ENCODE assay signal across 12 mouse cellular contexts in genomic region chr8:120226700-120227577, GRCm38 (mm10). TPM values are rescaled to one million over a fixed set of nuclear protein-coding genes. Genes with fewer than 3 reads are reported as not detected.
DNase-seq lines count a peak whose midpoint lies in the region; ATAC-seq and TF ChIP-seq lines count a peak whose summit lies in the region.
"Had no signal": no experiment of that assay in that cellular context is flagged by ENCODE, and none has a peak within 500 bp of the region (broad histone marks: within the 10 kb centered on the region; RNA-seq: fewer than 3 reads in every experiment).

No protein-coding gene starts in this region.

- WGBS in forebrain, embryonic 11.5 days = 57% methylated on average over 5 of the region's 5 CpGs
- 69% methylated on average over 5 of the region's 5 CpGs for WGBS in forebrain, postnatal 0 days
- 48% methylated on average over 5 of the region's 5 CpGs for WGBS in lung, embryonic 16.5 days
- 40% methylated on average over 5 of the region's 5 CpGs for WGBS in limb, embryonic 13.5 days
- WGBS in stomach, embryonic 15.5 days = 52% methylated on average over 5 of the region's 5 CpGs

- peak overlapping the region; percentile 26; the same call in 1 of the 2 replicates for H3K27ac ChIP-seq in forebrain, embryonic 11.5 days (ENCODE audit: low read depth, low read length)
- H3K27ac ChIP-seq in forebrain, postnatal 0 days (ENCODE audit: low read depth, low read length) = no peak overlapping the region
- peak overlapping the region; percentile 67 for H3K27ac ChIP-seq in lung, embryonic 16.5 days (ENCODE audit: low read length)
- H3K27ac ChIP-seq in limb, embryonic 13.5 days = peak overlapping the region; percentile 63; the same call in 1 of the 2 replicates
- H3K27ac ChIP-seq in stomach, embryonic 15.5 days = peak overlapping the region; percentile 45; the same call in 1 of the 2 replicates

- H3K4me1 ChIP-seq in forebrain, embryonic 11.5 days (replicated peaks; ENCODE audit: control insufficient read depth, insufficient read depth, low read length) = peaks cover 65% of the 10 kb centered on the region
- peaks cover 5% of the 10 kb centered on the region; the same call in 1 of the 2 replicates for H3K4me1 ChIP-seq in forebrain, postnatal 0 days (ENCODE audit: insufficient read depth)
- H3K4me1 ChIP-seq in lung, embryonic 16.5 days (replicated peaks; ENCODE audit: control insufficient read depth, insufficient read depth, low read length) = peaks cover 41% of the 10 kb centered on the region
- H3K4me1 ChIP-seq in limb, embryonic 13.5 days = peaks cover 85% of the 10 kb centered on the region
- H3K4me1 ChIP-seq in stomach, embryonic 15.5 days = peaks cover 66% of the 10 kb centered on the region

- no peaks in the 10 kb centered on the region for H3K9me3 ChIP-seq in forebrain, embryonic 11.5 days (ENCODE audit: control insufficient read depth, low read length)
- no peaks in the 10 kb centered on the region for H3K9me3 ChIP-seq in forebrain, postnatal 0 days (ENCODE audit: low read length)
- H3K9me3 ChIP-seq in lung, embryonic 16.5 days (ENCODE audit: control insufficient read depth, low read length) = no peaks in the 10 kb centered on the region
- no peaks in the 10 kb centered on the region for H3K9me3 ChIP-seq in limb, embryonic 13.5 days
- H3K9me3 ChIP-seq in stomach, embryonic 15.5 days = no peaks in the 10 kb centered on the region

- H3K4me3 ChIP-seq in forebrain, embryonic 11.5 days (ENCODE audit: low read depth, low read length) = no peak overlapping the region
- no peak overlapping the region for H3K4me3 ChIP-seq in forebrain, postnatal 0 days (ENCODE audit: low read depth, low read length)
- H3K4me3 ChIP-seq in lung, embryonic 16.5 days (ENCODE audit: low read length) = no peak overlapping the region
- H3K4me3 ChIP-seq in limb, embryonic 13.5 days = peak overlapping the region; percentile 73
- peak overlapping the region; percentile 62; the same call in 1 of the 2 replicates for H3K4me3 ChIP-seq in stomach, embryonic 15.5 days (replicated peaks)

- ATAC-seq in forebrain, embryonic 11.5 days (replicated peaks; ENCODE audit: low FRiP score) = no peak
- no peak for ATAC-seq in forebrain, postnatal 0 days
- 0 out of 2 replicates have a peak, but pooled peaks have one; percentile 13 for ATAC-seq in lung, embryonic 16.5 days (ENCODE audit: low read depth)
- no peak for ATAC-seq in limb, embryonic 13.5 days (ENCODE audit: low FRiP score, low read depth)
- ATAC-seq in stomach, embryonic 15.5 days (ENCODE audit: insufficient read depth, low FRiP score, low read depth) = no peak

- peaks cover 13% of the 10 kb centered on the region for H3K27me3 ChIP-seq in forebrain, embryonic 11.5 days (ENCODE audit: control insufficient read depth, insufficient read depth, low read length)
- H3K27me3 ChIP-seq in forebrain, postnatal 0 days (ENCODE audit: insufficient read depth, low read length) = no peaks in the 10 kb centered on the region; the same call in 1 of the 2 replicates
- peaks cover 12% of the 10 kb centered on the region for H3K27me3 ChIP-seq in lung, embryonic 16.5 days (ENCODE audit: control insufficient read depth, insufficient read depth, low read depth, low read length)
- H3K27me3 ChIP-seq in limb, embryonic 13.5 days = 0 out of 2 replicates have a peak, but pooled peaks cover 4% of the 10 kb centered on the region
- 0 out of 2 replicates have a peak, but pooled peaks cover 9% of the 10 kb centered on the region for H3K27me3 ChIP-seq in stomach, embryonic 15.5 days (replicated peaks)

- no peak overlapping the region for H3K9ac ChIP-seq in forebrain, embryonic 11.5 days (ENCODE audit: low read length)
- H3K9ac ChIP-seq in forebrain, postnatal 0 days = no peak overlapping the region
- no peak overlapping the region for H3K9ac ChIP-seq in lung, embryonic 16.5 days (ENCODE audit: low read length)
- no peak overlapping the region for H3K9ac ChIP-seq in limb, embryonic 13.5 days
- no peak overlapping the region for H3K9ac ChIP-seq in stomach, embryonic 15.5 days

- H3K36me3 ChIP-seq in forebrain, embryonic 11.5 days (ENCODE audit: control insufficient read depth, insufficient read depth, low read length) = no peaks in the 10 kb centered on the region
- no peaks in the 10 kb centered on the region for H3K36me3 ChIP-seq in forebrain, postnatal 0 days (ENCODE audit: insufficient read depth)
- H3K36me3 ChIP-seq in lung, embryonic 16.5 days (ENCODE audit: control insufficient read depth, insufficient read depth, low read length) = no peaks in the 10 kb centered on the region
- H3K36me3 ChIP-seq in limb, embryonic 13.5 days = no peaks in the 10 kb centered on the region
- H3K36me3 ChIP-seq in stomach, embryonic 15.5 days = no peaks in the 10 kb centered on the region

- H3K4me2 ChIP-seq in forebrain, embryonic 11.5 days (ENCODE audit: low read depth, low read length, severe bottlenecking) = peak overlapping the region; percentile 1; the same call in 1 of the 2 replicates
- no peak overlapping the region for H3K4me2 ChIP-seq in forebrain, postnatal 0 days (ENCODE audit: low read depth)
- H3K4me2 ChIP-seq in lung, embryonic 16.5 days (ENCODE audit: low read depth, low read length) = peak overlapping the region; percentile 97; the same call in 1 of the 2 replicates
- H3K4me2 ChIP-seq in limb, embryonic 13.5 days (replicated peaks) = peak overlapping the region; percentile 98
- peak overlapping the region; percentile 95; the same call in 1 of the 2 replicates for H3K4me2 ChIP-seq in stomach, embryonic 15.5 days

- TF ChIP-seq CTCF in forebrain, postnatal 0 days (IDR thresholded peaks at IDR 0.05; ENCODE audit: low read depth) = no peak

- DNase-seq in forebrain, embryonic 11.5 days (ENCODE audit: low spot score) = no peak
- DNase-seq in forebrain, postnatal 0 days = no peak
- DNase-seq in lung, adult 18-20 months = no peak
- DNase-seq in left cerebral cortex, adult 18-20 months (ENCODE audit: low spot score in 2 of 2) = no peak
- DNase-seq in layer of hippocampus, postnatal 25 days (ENCODE audit: extremely low spot score in 1 of 2, low spot score in 1 of 2) = no peak
- DNase-seq: gastrocnemius, postnatal 14 days; kidney, postnatal 25 days had no signal

RNA-seq across cellular contexts. Expression of gene Gse1, which starts 1.3 kb away (rescaled TPM):
- polyA plus RNA-seq in forebrain, embryonic 11.5 days (2014; fragmentation: Nextera tagmentation; extraction: Ambion mirVana) = 22.2 and 23.6 TPM in 2 replicates
- total RNA-seq in forebrain, postnatal 0 days (2014; rRNA removed) = 24.2 and 48.2 TPM in 2 replicates
- polyA plus RNA-seq in forebrain, postnatal 0 days (2015; fragmentation: Nextera tagmentation; extraction: Ambion mirVana) = 10.5 and 15.9 TPM in 2 replicates
- 10.2 and 10.9 TPM in 2 replicates for polyA plus RNA-seq in lung, embryonic 16.5 days (2015; fragmentation: Nextera tagmentation; extraction: Ambion mirVana)
- polyA plus RNA-seq in limb, embryonic 13.5 days (2015; fragmentation: Nextera tagmentation; extraction: Ambion mirVana) = 6.9 and 7.1 TPM in 2 replicates
- polyA plus RNA-seq in stomach, embryonic 15.5 days (2015; fragmentation: Nextera tagmentation; extraction: Ambion mirVana) = 9.6 and 10.8 TPM in 2 replicates
- total RNA-seq in left cerebral cortex, adult 18-20 months (2021) = 10 to 100 TPM; 79.8 to 90.8 TPM
- 100 to 1,000 TPM; 121 to 145 TPM for total RNA-seq in layer of hippocampus, postnatal 25 days (2021)

RNA-seq across cellular contexts. Expression of gene Fam92b, which starts 49.7 kb away (rescaled TPM):
- 2.0 and 2.1 TPM in 2 replicates for polyA plus RNA-seq in forebrain, embryonic 11.5 days (2014; fragmentation: Nextera tagmentation; extraction: Ambion mirVana)
- 1.2 and 2.1 TPM in 2 replicates for total RNA-seq in forebrain, postnatal 0 days (2014; rRNA removed)
- 1.1 and 1.6 TPM in 2 replicates for polyA plus RNA-seq in forebrain, postnatal 0 days (2015; fragmentation: Nextera tagmentation; extraction: Ambion mirVana)
- 2.7 and 4.0 TPM in 2 replicates for polyA plus RNA-seq in lung, embryonic 16.5 days (2015; fragmentation: Nextera tagmentation; extraction: Ambion mirVana)
- polyA plus RNA-seq in limb, embryonic 13.5 days (2015; fragmentation: Nextera tagmentation; extraction: Ambion mirVana) = not detected in 2 replicates
- polyA plus RNA-seq in stomach, embryonic 15.5 days (2015; fragmentation: Nextera tagmentation; extraction: Ambion mirVana) = 0.80 and 0.94 TPM in 2 replicates
- total RNA-seq in left cerebral cortex, adult 18-20 months (2021) = under 1 TPM in 1 of 2 experiments, not detected in 1; 0.63 TPM
- under 1 TPM; 0.61 to 0.71 TPM for total RNA-seq in layer of hippocampus, postnatal 25 days (2021)
- total RNA-seq: gastrocnemius, postnatal 14 days; megakaryocyte progenitor cell, adult 5-6 weeks had no signal
- polyA plus RNA-seq: urinary bladder, adult 2 months had no signal

Comparison
In these comparisons a context has a peak if more than half of its experiments do, and no peak if none do; other contexts are left out.
1. H3K4me3 ChIP-seq: peak in limb, embryonic 13.5 days (single experiment) and stomach, embryonic 15.5 days (single experiment); none in forebrain, embryonic 11.5 days (single experiment), forebrain, postnatal 0 days (single experiment) and lung, embryonic 16.5 days (single experiment).